Mouse (Mus musculus) gastrocnemius, adult 2 months (tissue): ENCODE measurements around the gene Dglucy. TPM values are rescaled to one million over a fixed set of nuclear protein-coding genes. Genes with fewer than 3 reads are reported as not detected.

ENCODE experiments used
- DNase-seq: peaks from one replicate; pipeline ENCODE4 v3.0.0; 2022
- H3K27ac ChIP-seq: fragments of 200-600 bp; 2 replicates; pipeline ENCODE4 v1.8.1; 2022; ENCODE audit warnings: mild to moderate bottlenecking
- H3K4me3 ChIP-seq: fragments of 200-600 bp; 2 replicates; pipeline ENCODE4 v1.8.1; 2022; ENCODE audit warnings: mild to moderate bottlenecking, moderate library complexity
- CTCF ChIP-seq: fragments of 200-600 bp; IDR thresholded peaks from 2 replicates; pipeline ENCODE4 v1.8.1; 2022; ENCODE audit warnings: antibody characterized with exemption, mild to moderate bottlenecking, moderate library complexity
- intact Hi-C: fragments of 180-260 bp; cut with DNase I; formaldehyde crosslinking; loops from one replicate; pipeline ENCODE4 v1.15.1; 2025
- total RNA-seq, 2 experiments: library from RNA; stranded (reverse); gene quantifications; 2 replicates each; pipeline ENCODE4 v1.2.3; 2021

Dglucy gene
- total RNA-seq, 2 experiments from 2014 or later, result 19.1 to 21.6 TPM

DNA sequence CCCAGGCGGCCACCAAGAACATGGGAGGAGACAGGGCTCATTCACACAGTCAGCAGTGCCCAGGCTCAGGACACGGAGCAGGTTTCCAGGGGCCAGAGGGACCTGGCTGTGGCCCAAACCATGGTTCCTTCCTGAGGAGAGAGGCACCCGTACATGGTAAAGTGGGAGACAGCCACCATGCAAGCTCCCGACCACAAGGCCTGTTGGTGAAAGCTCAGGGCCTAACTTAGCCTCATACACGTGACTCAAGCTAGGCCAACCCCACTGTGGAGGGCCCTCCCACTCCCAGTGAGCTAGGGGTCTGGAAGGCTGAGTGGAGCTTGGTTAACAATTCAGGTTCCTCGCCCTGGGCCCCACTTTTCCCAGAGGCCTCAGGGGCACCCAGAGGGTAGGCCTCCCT lies 99.1 kb downstream of the Dglucy start:
- intact Hi-C loops, result no loop called here
- Histone ChIP-seq H3K27ac (no peak overlapping the region), H3K4me3 (no peak overlapping the region)
- no peak for DNase-seq
- no peak for TF ChIP-seq CTCF

DNA sequence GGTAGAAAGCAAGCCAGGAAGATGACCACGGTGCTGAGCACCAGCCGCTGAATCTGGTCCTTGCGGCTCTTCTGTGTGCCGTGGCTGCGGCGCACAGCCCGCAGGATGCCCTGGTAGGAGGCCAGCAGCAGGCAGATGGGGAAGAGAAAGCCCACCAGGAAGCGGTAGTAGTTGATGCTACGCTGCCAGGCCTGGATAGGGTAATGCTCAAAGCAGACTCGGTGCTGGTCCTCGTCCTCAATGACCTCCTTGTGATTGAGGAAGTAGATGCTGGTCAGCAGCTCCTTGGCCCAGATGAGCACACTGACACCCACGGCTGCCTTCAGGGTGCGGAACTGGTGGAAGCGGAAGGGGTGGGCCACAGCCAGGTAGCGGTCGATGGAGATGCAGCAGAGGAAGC lies 99.7 kb downstream of the Dglucy start:
- no peak for DNase-seq
- Histone ChIP-seq H3K27ac (no peak overlapping the region), H3K4me3 (no peak overlapping the region)
- intact Hi-C loops, result no loop called here
- no peak for TF ChIP-seq CTCF

- Histone ChIP-seq H3K27ac (no peak overlapping the region), H3K4me3 (no peak overlapping the region)
- DNase-seq, result no peak
- no peak for TF ChIP-seq CTCF
- intact Hi-C loops, result no loop called here
These were observed 104.3 kb downstream of the Dglucy start for GRCm38 (mm10) chr12:100883168-100883567.

- no peak for TF ChIP-seq CTCF
- Histone ChIP-seq H3K27ac (no peak overlapping the region), H3K4me3 (no peak overlapping the region)
- DNase-seq, result no peak
- intact Hi-C loops, result no loop called here
These were observed 106.7 kb downstream of the Dglucy start for GRCm38 (mm10) chr12:100885585-100885984.

DNA sequence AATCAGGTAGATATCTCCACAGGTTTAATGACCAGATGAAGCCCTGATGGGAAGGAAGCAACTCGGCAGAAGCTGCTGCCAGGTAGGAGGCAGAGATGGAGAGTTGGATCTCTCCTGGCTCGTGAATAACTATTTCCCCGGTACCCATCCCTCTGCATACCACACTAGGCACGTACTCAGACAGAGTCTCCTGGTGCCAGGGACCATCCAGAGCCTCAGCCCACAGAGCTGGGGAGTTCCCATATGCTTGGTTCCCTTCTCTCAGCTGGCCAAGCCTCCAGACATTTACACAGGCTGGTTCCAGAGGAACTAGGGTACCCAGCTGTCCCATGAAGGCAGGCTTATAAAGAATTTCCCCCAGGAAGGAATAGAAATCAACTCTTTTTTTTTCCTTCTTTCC lies 108.0 kb downstream of the Dglucy start:
- Histone ChIP-seq H3K4me3 (no peak overlapping the region), H3K27ac (no peak overlapping the region)
- intact Hi-C loops, result no loop called here
- DNase-seq, result no peak
- TF ChIP-seq CTCF, result no peak

- TF ChIP-seq CTCF, result no peak
- Histone ChIP-seq H3K27ac (no peak overlapping the region), H3K4me3 (no peak overlapping the region)
- intact Hi-C loops, result no loop called here
- DNase-seq, result peak; percentile 26
These were observed 109.0 kb downstream of the Dglucy start for GRCm38 (mm10) chr12:100887801-100888258.

DNA sequence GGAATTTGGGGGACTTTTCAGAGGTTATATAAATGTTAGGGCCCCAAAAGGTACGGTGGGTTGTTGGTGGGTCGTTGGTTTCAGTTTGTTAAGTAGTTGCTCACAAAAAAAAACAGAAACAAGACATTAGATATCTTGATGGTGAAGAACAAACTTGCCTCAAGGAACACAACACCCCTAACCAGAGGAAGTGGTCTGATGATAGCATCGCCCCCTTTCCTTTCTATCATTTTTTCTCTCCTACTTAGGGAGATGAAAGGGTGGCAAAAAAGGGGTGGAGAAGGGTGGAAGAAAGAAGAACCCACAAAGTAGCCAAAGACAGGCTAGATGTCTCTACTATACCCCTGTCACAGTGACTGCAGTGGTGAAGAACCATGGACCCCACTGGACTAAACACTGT lies 111.7 kb downstream of the Dglucy start:
- intact Hi-C loops, result no loop called here
- TF ChIP-seq CTCF, result no peak
- H3K27ac ChIP-seq, result no peak overlapping the region
- no peak for DNase-seq
- no peak overlapping the region for H3K4me3 ChIP-seq

DNA sequence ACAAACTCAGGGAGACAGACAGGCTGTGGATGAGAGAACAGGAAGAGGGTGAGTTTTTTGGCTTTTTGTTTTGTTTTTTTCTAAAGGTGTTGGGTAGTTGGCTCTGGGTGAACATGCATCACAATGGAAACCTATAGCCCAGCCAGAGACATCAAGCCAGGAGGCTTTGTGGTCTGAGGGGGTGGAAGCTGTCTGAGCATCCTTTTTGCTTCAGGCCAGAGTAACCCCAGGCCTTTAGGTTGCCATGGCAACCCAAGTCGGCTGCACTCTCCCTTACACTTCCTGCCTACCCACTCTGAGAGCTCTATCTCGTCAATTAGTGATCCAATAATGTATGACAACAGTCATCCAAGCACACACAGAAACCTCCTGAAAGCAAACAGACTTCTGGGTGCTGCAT lies 116.6 kb downstream of the Dglucy start:
- intact Hi-C loops, result no loop called here
- no peak for TF ChIP-seq CTCF
- DNase-seq, result no peak
- no peak overlapping the region for H3K4me3 ChIP-seq
- no peak overlapping the region for H3K27ac ChIP-seq

DNA sequence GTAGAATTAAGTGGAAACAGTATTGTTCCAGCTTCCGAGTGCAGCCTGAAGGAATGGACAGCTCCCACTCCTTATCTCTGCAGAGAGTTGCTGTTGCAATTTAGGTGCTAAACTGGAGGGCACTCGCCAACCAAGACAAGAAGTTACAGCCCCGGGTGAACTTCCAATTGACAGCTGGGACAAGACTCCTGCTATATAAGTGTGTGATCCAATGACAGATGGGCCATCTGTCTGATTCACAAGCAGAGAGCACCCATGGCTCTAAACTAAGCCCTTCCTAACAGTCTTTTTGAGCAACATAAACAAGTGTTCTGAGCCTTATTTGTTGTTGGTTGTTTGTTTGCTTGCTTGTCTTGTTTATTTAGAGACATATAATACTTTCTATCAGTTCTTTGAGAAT lies 117.8 kb downstream of the Dglucy start:
- Histone ChIP-seq H3K4me3 (no peak overlapping the region), H3K27ac (no peak overlapping the region)
- no peak for DNase-seq
- TF ChIP-seq CTCF, result no peak
- intact Hi-C loops, result no loop called here

- no peak for TF ChIP-seq CTCF
- DNase-seq, result no peak
- no peak overlapping the region for H3K4me3 ChIP-seq
- no peak overlapping the region for H3K27ac ChIP-seq
- intact Hi-C loops, result no loop called here
These were observed 119.1 kb downstream of the Dglucy start for GRCm38 (mm10) chr12:100897736-100898650.

DNA sequence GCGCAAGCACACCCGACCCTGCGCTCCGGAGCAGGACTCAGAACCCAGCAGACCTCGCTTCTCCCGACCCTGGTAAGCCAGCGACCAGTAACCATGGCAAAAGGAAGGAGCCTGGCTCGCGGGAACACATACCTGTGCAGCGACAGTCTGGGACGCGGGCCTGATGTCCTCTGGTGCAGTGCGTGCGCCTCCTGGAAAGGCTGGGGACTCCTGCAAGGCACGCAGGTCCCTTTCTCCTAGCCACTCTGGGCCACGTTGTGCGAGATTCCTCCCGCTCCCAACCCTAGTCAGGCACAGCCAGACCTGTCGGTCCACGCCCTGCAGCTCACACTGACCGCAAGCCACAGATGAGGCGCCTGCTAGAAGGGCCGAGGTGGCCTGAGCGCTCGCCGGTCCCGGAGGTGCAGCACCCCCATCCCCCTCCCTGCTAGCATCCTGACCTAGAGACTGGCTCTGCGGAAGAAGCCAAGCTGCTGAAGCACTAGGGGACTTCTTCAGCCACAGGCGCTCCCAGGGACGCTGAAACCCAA lies 120.3 kb downstream of the Dglucy start:
- intact Hi-C loops, result no loop called here
- Histone ChIP-seq H3K27ac (no peak overlapping the region), H3K4me3 (peak overlapping the region; percentile 52)
- no peak for TF ChIP-seq CTCF
- DNase-seq, result no peak

DNA sequence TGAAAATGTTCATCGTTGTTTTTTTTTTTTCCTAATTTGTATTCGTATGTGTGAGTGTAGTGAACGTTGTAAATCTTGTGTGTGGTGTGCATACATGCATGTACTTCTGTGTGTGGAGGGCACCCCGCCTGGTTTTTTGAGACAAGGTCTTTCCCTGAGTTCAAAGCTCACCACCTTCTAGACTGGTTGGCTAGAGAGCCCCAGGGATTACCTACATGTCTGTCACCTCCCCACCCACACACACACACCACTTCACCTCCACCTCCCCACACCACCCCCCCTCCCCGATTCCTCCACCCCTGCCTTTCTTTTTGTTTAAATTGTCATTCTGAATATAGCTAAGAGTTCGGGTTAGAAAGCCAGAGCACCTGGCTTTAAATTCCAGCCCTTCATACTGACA lies 122.0 kb downstream of the Dglucy start:
- Histone ChIP-seq H3K4me3 (no peak overlapping the region), H3K27ac (no peak overlapping the region)
- TF ChIP-seq CTCF, result no peak
- intact Hi-C loops, result no loop called here
- no peak for DNase-seq

GRCm38 (mm10) chr12:100901386-100901785 lies 122.5 kb downstream of the Dglucy start:
- TF ChIP-seq CTCF, result no peak
- no peak for DNase-seq
- H3K27ac ChIP-seq, result no peak overlapping the region
- no peak overlapping the region for H3K4me3 ChIP-seq
- intact Hi-C loops, result no loop called here

- intact Hi-C loops, result no loop called here
- H3K27ac ChIP-seq, result no peak overlapping the region
- no peak for DNase-seq
- no peak for TF ChIP-seq CTCF
- no peak overlapping the region for H3K4me3 ChIP-seq
These were observed 124.9 kb downstream of the Dglucy start for GRCm38 (mm10) chr12:100903761-100904160.
